Mouse (Mus musculus) heart, embryonic 13.5 days (tissue): Measurements from ENCODE around the gene Gm4969. TPM values are rescaled to one million over a fixed set of nuclear protein-coding genes. Genes with fewer than 3 reads are reported as not detected.

ENCODE experiments used
- ATAC-seq: fragments of 200-750 bp; cut with Nextera tagmentation; 2 replicates; pipeline ENCODE4 v1.8.0; 2017; ENCODE audit warnings: moderate TSS enrichment; ENCODE audit not compliant: insufficient number of reproducible peaks, low FRiP score, low TSS enrichment; ENCODE audit errors: extremely low read depth
- H3K27ac ChIP-seq: fragments of 300-500 bp; sonication (generic); replicated peaks from 2 replicates; pipeline ENCODE4 v1.5.1; 2015; ENCODE audit warnings: moderate library complexity, mild to moderate bottlenecking, inconsistent platforms
- H3K27me3 ChIP-seq: fragments of 300-500 bp; sonication (generic); replicated peaks from 2 replicates; pipeline ENCODE4 v1.6.1; 2015; ENCODE audit warnings: mild to moderate bottlenecking, inconsistent platforms
- H3K36me3 ChIP-seq: fragments of 300-500 bp; sonication (generic); 2 replicates; pipeline ENCODE4 v1.6.1; 2015; ENCODE audit warnings: mild to moderate bottlenecking, inconsistent platforms
- H3K4me1 ChIP-seq: fragments of 300-500 bp; sonication (generic); 2 replicates; pipeline ENCODE4 v1.6.1; 2015; ENCODE audit warnings: inconsistent platforms
- H3K4me2 ChIP-seq: fragments of 300-500 bp; sonication (generic); 2 replicates; pipeline ENCODE4 v1.6.1; 2015; ENCODE audit warnings: inconsistent platforms, mild to moderate bottlenecking, moderate library complexity
- H3K4me3 ChIP-seq: fragments of 300-500 bp; sonication (generic); 2 replicates; pipeline ENCODE4 v1.5.1; 2015; ENCODE audit warnings: moderate library complexity, mild to moderate bottlenecking, inconsistent platforms
- H3K9ac ChIP-seq: fragments of 300-500 bp; sonication (generic); 2 replicates; pipeline ENCODE4 v1.6.1; 2015; ENCODE audit warnings: inconsistent platforms, mild to moderate bottlenecking, moderate library complexity
- H3K9me3 ChIP-seq: fragments of 300-500 bp; sonication (generic); 2 replicates; pipeline ENCODE4 v1.6.1; 2016; ENCODE audit warnings: inconsistent platforms
- WGBS: fragments of 180-500 bp; shearing (Covaris S2); methylation state at CpG from one replicate; pipeline ENCODE4 v1.1.7; 2015; ENCODE audit warnings: mixed read lengths; 5-methylcytosine and 5-hydroxymethylcytosine counted together
- microRNA-seq: library from miRNA; unstranded; fragments of <30 nt; microRNA quantifications from one replicate; pipeline ENCODE4, GENCODE M21; 2016
- polyA plus RNA-seq: library from polyadenylated mRNA; unstranded; fragments of >200 nt; fragmentation: Nextera tagmentation; extraction: Ambion mirVana; gene quantifications from 2 replicates; pipeline ENCODE4 v1.2.1, GENCODE M21; 2015

Gene Gm4969
- polyA plus RNA-seq, 1 experiment from 2014 or later: 2.1 TPM

- Histone ChIP-seq H3K4me3 (no peak overlapping the region), H3K27ac (no peak overlapping the region), H3K9me3 (no peaks in the 10 kb centered on the region), H3K4me2 (no peak overlapping the region), H3K27me3 (no peaks in the 10 kb centered on the region), H3K36me3 (peaks cover 84% of the 10 kb centered on the region), H3K4me1 (peaks cover 12% of the 10 kb centered on the region), H3K9ac (no peak overlapping the region)
- ATAC-seq: no peak
- 80% methylated on average over 8 of the region's 8 CpGs for WGBS
Measured at GRCm38 (mm10) chr7:19050172-19050571, 68.0 kb downstream of the Gm4969 start.

GRCm38 (mm10) chr7:19049252-19049651 lies 68.9 kb downstream of the Gm4969 start:
- Histone ChIP-seq H3K4me3 (no peak overlapping the region), H3K27me3 (no peaks in the 10 kb centered on the region), H3K9ac (no peak overlapping the region), H3K4me1 (peaks cover 6% of the 10 kb centered on the region; the same call in 1 of the 2 replicates), H3K27ac (no peak overlapping the region), H3K4me2 (no peak overlapping the region), H3K36me3 (peaks cover 91% of the 10 kb centered on the region), H3K9me3 (no peaks in the 10 kb centered on the region)
- no peak for ATAC-seq
- 86% methylated on average over 5 of the region's 5 CpGs for WGBS

Small RNA genes lying within 50 kb of the gene (microRNA-seq; reads per million reads assigned to microRNA genes)
- gene Mir3100: not detected

Other genes starting within 250 kb of the Gm4969 start
- 0.82 and 1.2 TPM in 2 replicates for gene Pglyrp1, start 247.0 kb downstream of the Gm4969 start, polyA plus RNA-seq
- gene Ccdc61, start 208.0 kb downstream of the Gm4969 start, polyA plus RNA-seq: 18.2 and 23.0 TPM in 2 replicates
- gene Nova2, start 192.5 kb downstream of the Gm4969 start, polyA plus RNA-seq: 0.52 and 0.60 TPM in 2 replicates
- gene Nanos2, start 131.0 kb downstream of the Gm4969 start, polyA plus RNA-seq: not detected in 2 replicates
- 1.8 and 1.9 TPM in 2 replicates for gene Mypop, start 127.1 kb downstream of the Gm4969 start, polyA plus RNA-seq
- 12.4 and 12.7 TPM in 2 replicates for gene Irf2bp1, start 114.3 kb downstream of the Gm4969 start, polyA plus RNA-seq
- 0.25 and 1.2 TPM in 2 replicates for gene Foxa3, start 94.8 kb downstream of the Gm4969 start, polyA plus RNA-seq
- 24.8 TPM in 2 replicates for gene Sympk, start 94.0 kb downstream of the Gm4969 start, polyA plus RNA-seq
- not detected in 2 replicates for gene Rsph6a, start 63.7 kb downstream of the Gm4969 start, polyA plus RNA-seq
- 11.3 and 13.9 TPM in 2 replicates for gene Dmwd, start 42.1 kb downstream of the Gm4969 start, polyA plus RNA-seq
- gene Dmpk, start 34.5 kb downstream of the Gm4969 start, polyA plus RNA-seq: 19.3 and 20.0 TPM in 2 replicates
- 5.9 and 6.0 TPM in 2 replicates for gene Six5, start 23.8 kb downstream of the Gm4969 start, polyA plus RNA-seq
- 8.0 and 8.6 TPM in 2 replicates for gene Fbxo46, start 1.5 kb upstream of the Gm4969 start, polyA plus RNA-seq
- gene Qpctl, start 30.9 kb upstream of the Gm4969 start, polyA plus RNA-seq: 9.5 and 9.7 TPM in 2 replicates
- gene Snrpd2, start 31.4 kb upstream of the Gm4969 start, polyA plus RNA-seq: 107 and 113 TPM in 2 replicates
- gene Gipr, start 47.8 kb upstream of the Gm4969 start, polyA plus RNA-seq: 9.9 and 14.6 TPM in 2 replicates
- gene Eml2, start 58.1 kb upstream of the Gm4969 start, polyA plus RNA-seq: 15.8 and 20.6 TPM in 2 replicates
- 1.7 and 1.8 TPM in 2 replicates for gene Gpr4, start 94.2 kb upstream of the Gm4969 start, polyA plus RNA-seq
- gene Opa3, start 110.0 kb upstream of the Gm4969 start, polyA plus RNA-seq: 35.2 and 38.4 TPM in 2 replicates
- gene Vasp, start 153.4 kb upstream of the Gm4969 start, polyA plus RNA-seq: 81.2 and 81.7 TPM in 2 replicates
- gene Ppm1n, start 161.7 kb upstream of the Gm4969 start, polyA plus RNA-seq: not detected in 2 replicates
- 26.1 and 29.3 TPM in 2 replicates for gene Rtn2, start 164.3 kb upstream of the Gm4969 start, polyA plus RNA-seq
- gene Fosb, start 191.7 kb upstream of the Gm4969 start, polyA plus RNA-seq: 0.14 and 0.16 TPM in 2 replicates
- gene Ercc1, start 226.4 kb upstream of the Gm4969 start, polyA plus RNA-seq: 62.6 and 62.7 TPM in 2 replicates
- 17.4 and 19.8 TPM in 2 replicates for gene Cd3eap, start 241.1 kb upstream of the Gm4969 start, polyA plus RNA-seq
- gene Ppp1r13l, start 241.4 kb upstream of the Gm4969 start, polyA plus RNA-seq: 12.8 and 13.0 TPM in 2 replicates